Mouse (Mus musculus): Measurements from ENCODE around the gene Phf20. TPM values are rescaled to one million over a fixed set of nuclear protein-coding genes. Genes with fewer than 3 reads are reported as not detected.

Gene Phf20
- total and polyA plus RNA-seq, 2 experiments from 2014 or later, result 10.6 to 30.4 TPM

- H3K9me3 ChIP-seq (replicated peaks; ENCODE audit: control insufficient read depth, low read length), result no peaks in the 10 kb centered on the region
- H3K27me3 ChIP-seq (ENCODE audit: control insufficient read depth, insufficient read depth, low read length), result no peaks in the 10 kb centered on the region
- TF ChIP-seq EP300 (IDR thresholded peaks at IDR 0.05; ENCODE audit: low read depth), result no peak
- TF ChIP-seq CTCF (IDR thresholded peaks at IDR 0.05; ENCODE audit: low read depth), result no peak
- no peak overlapping the region for H3K27ac ChIP-seq (ENCODE audit: low read depth)
- no peaks in the 10 kb centered on the region for H3K4me1 ChIP-seq (ENCODE audit: control insufficient read depth, insufficient read depth)
- ATAC-seq (ENCODE audit: insufficient read depth, low read depth), result no peak
- 85% methylated on average over 4 of the region's 4 CpGs for WGBS
- no peak for DNase-seq (ENCODE audit: low spot score)
- H3K4me2 ChIP-seq (ENCODE audit: low read depth, low read length), result no peak overlapping the region
- H3K36me3 ChIP-seq (replicated peaks; ENCODE audit: control insufficient read depth, insufficient read depth, low read length), result peaks cover 60% of the 10 kb centered on the region
- H3K4me3 ChIP-seq (ENCODE audit: low read depth, low read length), result no peak overlapping the region
- H3K9ac ChIP-seq (replicated peaks; ENCODE audit: low read depth, low read length), result no peak overlapping the region
Observed at GRCm38 (mm10) chr2:156302063-156302462, 105.8 kb downstream of the Phf20 start.

- ATAC-seq (ENCODE audit: insufficient read depth, low read depth) (no peak), DNase-seq (ENCODE audit: low spot score) (no peak)
- no peak overlapping the region for H3K27ac ChIP-seq (ENCODE audit: low read depth)
- TF ChIP-seq EP300 (IDR thresholded peaks at IDR 0.05; ENCODE audit: low read depth) (no peak), CTCF (IDR thresholded peaks at IDR 0.05; ENCODE audit: low read depth) (no peak)
- no peaks in the 10 kb centered on the region for H3K9me3 ChIP-seq (replicated peaks; ENCODE audit: control insufficient read depth, low read length)
- H3K4me3 ChIP-seq (ENCODE audit: low read depth, low read length), result no peak overlapping the region
- 91% methylated on average over 4 of the region's 4 CpGs for WGBS
- H3K4me2 ChIP-seq (ENCODE audit: low read depth, low read length), result no peak overlapping the region
- H3K9ac ChIP-seq (replicated peaks; ENCODE audit: low read depth, low read length), result no peak overlapping the region
- no peaks in the 10 kb centered on the region for H3K27me3 ChIP-seq (ENCODE audit: control insufficient read depth, insufficient read depth, low read length)
- peaks cover 43% of the 10 kb centered on the region for H3K36me3 ChIP-seq (replicated peaks; ENCODE audit: control insufficient read depth, insufficient read depth, low read length)
- no peaks in the 10 kb centered on the region for H3K4me1 ChIP-seq (ENCODE audit: control insufficient read depth, insufficient read depth)
Observed at GRCm38 (mm10) chr2:156304351-156304750, 108.1 kb downstream of the Phf20 start.

- H3K36me3 ChIP-seq (replicated peaks; ENCODE audit: control insufficient read depth, insufficient read depth, low read length), result peaks cover 39% of the 10 kb centered on the region
- whole genome bisulfite sequencing, result 71% methylated on average over 2 of the region's 2 CpGs
Observed at GRCm38 (mm10) chr2:156305818-156306217, 109.6 kb downstream of the Phf20 start.

GRCm38 (mm10) chr2:156307261-156307660 is 111.0 kb downstream of the Phf20 start:
- H3K4me3 ChIP-seq (ENCODE audit: low read depth, low read length), result no peak overlapping the region
- no peaks in the 10 kb centered on the region for H3K27me3 ChIP-seq (ENCODE audit: control insufficient read depth, insufficient read depth, low read length)
- H3K9ac ChIP-seq (replicated peaks; ENCODE audit: low read depth, low read length), result no peak overlapping the region
- H3K9me3 ChIP-seq (replicated peaks; ENCODE audit: control insufficient read depth, low read length), result no peaks in the 10 kb centered on the region
- no peak for ATAC-seq (ENCODE audit: insufficient read depth, low read depth)
- no peak for DNase-seq (ENCODE audit: low spot score)
- peaks cover 30% of the 10 kb centered on the region for H3K36me3 ChIP-seq (replicated peaks; ENCODE audit: control insufficient read depth, insufficient read depth, low read length)
- WGBS, result 54% methylated on average over 5 of the region's 5 CpGs
- H3K4me2 ChIP-seq (ENCODE audit: low read depth, low read length), result no peak overlapping the region
- H3K4me1 ChIP-seq (ENCODE audit: control insufficient read depth, insufficient read depth), result no peaks in the 10 kb centered on the region
- H3K27ac ChIP-seq (ENCODE audit: low read depth), result no peak overlapping the region
- TF ChIP-seq EP300 (IDR thresholded peaks at IDR 0.05; ENCODE audit: low read depth) (no peak), CTCF (IDR thresholded peaks at IDR 0.05; ENCODE audit: low read depth) (peak; percentile 51)

More at GRCm38 (mm10) chr2:156305818-156306217, 109.6 kb downstream of the Phf20 start:
- Histone ChIP-seq H3K4me2 (ENCODE audit: low read depth, low read length) (no peak overlapping the region), H3K27me3 (ENCODE audit: control insufficient read depth, insufficient read depth, low read length) (no peaks in the 10 kb centered on the region), H3K4me3 (ENCODE audit: low read depth, low read length) (no peak overlapping the region), H3K9me3 (replicated peaks; ENCODE audit: control insufficient read depth, low read length) (no peaks in the 10 kb centered on the region), H3K27ac (ENCODE audit: low read depth) (no peak overlapping the region), H3K9ac (replicated peaks; ENCODE audit: low read depth, low read length) (no peak overlapping the region), H3K4me1 (ENCODE audit: control insufficient read depth, insufficient read depth) (no peaks in the 10 kb centered on the region)
- TF ChIP-seq CTCF (IDR thresholded peaks at IDR 0.05; ENCODE audit: low read depth) (peak; percentile 57), EP300 (IDR thresholded peaks at IDR 0.05; ENCODE audit: low read depth) (no peak)
- peak; percentile 21 for DNase-seq (ENCODE audit: low spot score)
- peak; percentile 36; the same call in 1 of the 2 replicates for ATAC-seq (ENCODE audit: insufficient read depth, low read depth)

- Histone ChIP-seq H3K9me3 (replicated peaks; ENCODE audit: control insufficient read depth, low read length) (no peaks in the 10 kb centered on the region), H3K36me3 (replicated peaks; ENCODE audit: control insufficient read depth, insufficient read depth, low read length) (0 out of 2 replicates have a peak, but pooled peaks cover 5% of the 10 kb centered on the region), H3K27me3 (ENCODE audit: control insufficient read depth, insufficient read depth, low read length) (no peaks in the 10 kb centered on the region), H3K4me3 (ENCODE audit: low read depth, low read length) (no peak overlapping the region), H3K4me2 (ENCODE audit: low read depth, low read length) (no peak overlapping the region), H3K27ac (ENCODE audit: low read depth) (no peak overlapping the region), H3K4me1 (ENCODE audit: control insufficient read depth, insufficient read depth) (no peaks in the 10 kb centered on the region), H3K9ac (replicated peaks; ENCODE audit: low read depth, low read length) (no peak overlapping the region)
- TF ChIP-seq CTCF (IDR thresholded peaks at IDR 0.05; ENCODE audit: low read depth) (no peak), EP300 (IDR thresholded peaks at IDR 0.05; ENCODE audit: low read depth) (no peak)
- WGBS, result 96% methylated on average over 5 of the region's 5 CpGs
- DNase-seq (ENCODE audit: low spot score), result no peak
- no peak for ATAC-seq (ENCODE audit: insufficient read depth, low read depth)
Observed at GRCm38 (mm10) chr2:156309948-156310347, 113.7 kb downstream of the Phf20 start.

GRCm38 (mm10) chr2:156310455-156310854 is 114.2 kb downstream of the Phf20 start:
- ATAC-seq (ENCODE audit: insufficient read depth, low read depth) (no peak), DNase-seq (ENCODE audit: low spot score) (no peak)
- Histone ChIP-seq H3K27ac (ENCODE audit: low read depth) (no peak overlapping the region), H3K4me2 (ENCODE audit: low read depth, low read length) (no peak overlapping the region), H3K9me3 (replicated peaks; ENCODE audit: control insufficient read depth, low read length) (no peaks in the 10 kb centered on the region), H3K27me3 (ENCODE audit: control insufficient read depth, insufficient read depth, low read length) (no peaks in the 10 kb centered on the region), H3K9ac (replicated peaks; ENCODE audit: low read depth, low read length) (no peak overlapping the region), H3K36me3 (replicated peaks; ENCODE audit: control insufficient read depth, insufficient read depth, low read length) (0 out of 2 replicates have a peak, but pooled peaks cover 4% of the 10 kb centered on the region), H3K4me3 (ENCODE audit: low read depth, low read length) (no peak overlapping the region), H3K4me1 (ENCODE audit: control insufficient read depth, insufficient read depth) (no peaks in the 10 kb centered on the region)
- WGBS, result 86% methylated on average over 5 of the region's 5 CpGs
- TF ChIP-seq EP300 (IDR thresholded peaks at IDR 0.05; ENCODE audit: low read depth) (no peak), CTCF (IDR thresholded peaks at IDR 0.05; ENCODE audit: low read depth) (no peak)
